7 mouse cellular contexts compared by ENCODE assay signal in the genomic region with DNA sequence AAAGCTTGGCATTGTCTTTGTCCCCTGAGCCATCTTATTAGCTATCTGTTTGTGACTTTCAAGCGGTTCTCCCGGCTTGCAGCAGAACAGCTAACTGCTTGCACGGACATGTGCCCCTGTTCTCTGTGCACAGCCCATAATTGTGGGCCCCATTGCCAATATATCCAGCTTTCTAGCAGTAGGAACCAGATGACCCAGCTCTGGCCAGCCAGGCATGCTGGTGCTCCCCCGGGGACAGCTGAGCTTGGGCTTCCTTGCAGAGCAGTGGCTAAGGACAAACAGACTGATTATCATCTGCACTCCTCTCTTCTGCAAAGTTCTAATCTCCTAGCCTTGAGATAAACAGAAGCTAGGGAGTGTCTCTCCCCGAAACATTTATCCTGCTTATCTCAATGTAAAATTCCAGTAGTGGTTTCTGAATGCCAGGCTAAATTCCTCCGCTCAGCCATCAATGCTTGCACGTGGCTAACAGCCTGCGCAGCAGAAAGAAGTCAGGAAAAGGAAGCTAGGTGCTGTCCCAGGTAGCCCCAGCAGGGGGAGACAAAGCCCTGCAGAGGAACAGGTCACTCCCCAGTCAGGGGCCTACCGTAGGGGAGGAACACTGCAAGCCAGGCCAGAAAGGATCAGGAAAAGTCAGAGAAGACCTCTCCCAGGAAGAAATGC. TPM values are rescaled to one million over a fixed set of nuclear protein-coding genes. Genes with fewer than 3 reads are reported as not detected.
DNase-seq lines count a peak whose midpoint lies in the region; ATAC-seq and TF ChIP-seq lines count a peak whose summit lies in the region.

No protein-coding gene starts in this region.

- H3K27ac ChIP-seq in intestine, postnatal 0 days (ENCODE audit: low read depth, low read length), result no peak overlapping the region
- no peak overlapping the region for H3K27ac ChIP-seq in midbrain, embryonic 15.5 days

- no peak overlapping the region for H3K4me3 ChIP-seq in intestine, postnatal 0 days (ENCODE audit: low read depth, low read length)
- H3K4me3 ChIP-seq in midbrain, embryonic 15.5 days, result no peak overlapping the region

- 23% methylated on average over 9 of the region's 9 CpGs for WGBS in intestine, postnatal 0 days
- WGBS in midbrain, embryonic 15.5 days, result 21% methylated on average over 9 of the region's 9 CpGs

- H3K4me2 ChIP-seq in intestine, postnatal 0 days (replicated peaks; ENCODE audit: low read depth), result no peak overlapping the region
- peak overlapping the region; percentile 10; the same call in 1 of the 2 replicates for H3K4me2 ChIP-seq in midbrain, embryonic 15.5 days

- peak; percentile 77 for ATAC-seq in granulocyte monocyte progenitor cell, adult 5-6 weeks (replicated peaks; ENCODE audit: poor library complexity, severe bottlenecking)
- ATAC-seq in intestine, postnatal 0 days, result peak; percentile 25; the same call in 1 of the 2 replicates
- ATAC-seq in midbrain, embryonic 15.5 days (replicated peaks), result peak; percentile 74

- intact Hi-C loops in left cerebral cortex, postnatal 4 days (cut with DNase I), result loop anchor here (5.0 to 10.0 kb wide), 2 partner anchors 129 to 272 kb away; no protein-coding TSS in a partner anchor

- H3K27me3 ChIP-seq in intestine, postnatal 0 days (replicated peaks; ENCODE audit: control insufficient read depth, insufficient read depth, low read length), result no peaks in the 10 kb centered on the region
- no peaks in the 10 kb centered on the region; the same call in 1 of the 2 replicates for H3K27me3 ChIP-seq in midbrain, embryonic 15.5 days (replicated peaks)

- peak; percentile 94 for DNase-seq in adrenal gland, adult 2 months
- DNase-seq in embryo, embryonic 11.5 days (ENCODE audit: low read depth, low spot score), result peak; percentile 85
- DNase-seq in left cerebral cortex, postnatal 4 days, result peak; percentile 95
- peak; percentile 63 to 87 for DNase-seq in spleen, adult 18-20 months

- no peaks in the 10 kb centered on the region for H3K9me3 ChIP-seq in intestine, postnatal 0 days (ENCODE audit: control insufficient read depth)
- H3K9me3 ChIP-seq in midbrain, embryonic 15.5 days, result no peaks in the 10 kb centered on the region

- H3K4me1 ChIP-seq in intestine, postnatal 0 days (replicated peaks; ENCODE audit: control insufficient read depth, insufficient read depth, low read length), result no peaks in the 10 kb centered on the region
- peaks cover 31% of the 10 kb centered on the region for H3K4me1 ChIP-seq in midbrain, embryonic 15.5 days

- TF ChIP-seq CTCF in intestine, postnatal 0 days (IDR thresholded peaks at IDR 0.05; ENCODE audit: low read depth), result peak; percentile 100

- no peak overlapping the region for H3K9ac ChIP-seq in intestine, postnatal 0 days (ENCODE audit: low read depth, low read length)
- no peak overlapping the region for H3K9ac ChIP-seq in midbrain, embryonic 15.5 days

- H3K36me3 ChIP-seq in intestine, postnatal 0 days (ENCODE audit: control insufficient read depth, insufficient read depth), result no peaks in the 10 kb centered on the region
- H3K36me3 ChIP-seq in midbrain, embryonic 15.5 days (replicated peaks), result no peaks in the 10 kb centered on the region

RNA-seq across cellular contexts. Expression of gene Rab17, which starts 3.6 kb away (rescaled TPM):
- total RNA-seq in adrenal gland, adult 2 months (2021), result under 1 TPM in 1 of 2 experiments, not detected in 1; 0.31 TPM
- 0.13 TPM in 1 of 2 replicates, not detected in the other for polyA plus RNA-seq in adrenal gland, adult 2 months (2012; rRNA removed)
- 3.1 TPM in 1 of 2 replicates, not detected in the other for total RNA-seq in granulocyte monocyte progenitor cell, adult 5-6 weeks (2014; fragmentation: Nextera tagmentation)
- total RNA-seq in granulocyte monocyte progenitor cell, adult 5-6 weeks (2017), result 0.47 and 2.0 TPM in 2 replicates
- polyA plus RNA-seq in intestine, postnatal 0 days (2015; fragmentation: Nextera tagmentation; extraction: Ambion mirVana), result 75.4 and 93.3 TPM in 2 replicates
- total RNA-seq in left cerebral cortex, postnatal 4 days (2021), result not detected
- polyA plus RNA-seq in midbrain, embryonic 15.5 days (2015; fragmentation: Nextera tagmentation; extraction: Ambion mirVana), result 0.18 TPM in 1 of 2 replicates, not detected in the other

RNA-seq across cellular contexts. Expression of gene Prlh, which starts 20.1 kb away (rescaled TPM):
- not detected for total RNA-seq in adrenal gland, adult 2 months (2021)
- not detected in 2 replicates for polyA plus RNA-seq in adrenal gland, adult 2 months (2012; rRNA removed)
- total RNA-seq in granulocyte monocyte progenitor cell, adult 5-6 weeks (2014; fragmentation: Nextera tagmentation), result not detected in 2 replicates
- not detected in 2 replicates for total RNA-seq in granulocyte monocyte progenitor cell, adult 5-6 weeks (2017)
- not detected in 2 replicates for polyA plus RNA-seq in intestine, postnatal 0 days (2015; fragmentation: Nextera tagmentation; extraction: Ambion mirVana)
- not detected for total RNA-seq in left cerebral cortex, postnatal 4 days (2021)
- not detected in 2 replicates for polyA plus RNA-seq in midbrain, embryonic 15.5 days (2015; fragmentation: Nextera tagmentation; extraction: Ambion mirVana)

RNA-seq across cellular contexts. Expression of gene Lrrfip1, which starts 25.5 kb away (rescaled TPM):
- 10 to 100 TPM; 63.2 to 63.4 TPM for total RNA-seq in adrenal gland, adult 2 months (2021)
- polyA plus RNA-seq in adrenal gland, adult 2 months (2012; rRNA removed), result 9.2 and 9.4 TPM in 2 replicates
- 61.3 and 114 TPM in 2 replicates for total RNA-seq in granulocyte monocyte progenitor cell, adult 5-6 weeks (2014; fragmentation: Nextera tagmentation)
- total RNA-seq in granulocyte monocyte progenitor cell, adult 5-6 weeks (2017), result 121 and 131 TPM in 2 replicates
- polyA plus RNA-seq in intestine, postnatal 0 days (2015; fragmentation: Nextera tagmentation; extraction: Ambion mirVana), result 79.2 and 85.3 TPM in 2 replicates
- total RNA-seq in left cerebral cortex, postnatal 4 days (2021), result 10 to 100 TPM; 66.4 to 74.2 TPM
- polyA plus RNA-seq in midbrain, embryonic 15.5 days (2015; fragmentation: Nextera tagmentation; extraction: Ambion mirVana), result 34.3 and 38.0 TPM in 2 replicates

RNA-seq across cellular contexts. Expression of gene Mlph, which starts 58.2 kb away (rescaled TPM):
- total RNA-seq in adrenal gland, adult 2 months (2021), result 1 to 10 TPM; 2.9 to 3.1 TPM
- 0.68 and 1.1 TPM in 2 replicates for polyA plus RNA-seq in adrenal gland, adult 2 months (2012; rRNA removed)
- 0.17 TPM in 1 of 2 replicates, not detected in the other for total RNA-seq in granulocyte monocyte progenitor cell, adult 5-6 weeks (2014; fragmentation: Nextera tagmentation)
- 0.95 TPM in 1 of 2 replicates, not detected in the other for total RNA-seq in granulocyte monocyte progenitor cell, adult 5-6 weeks (2017)
- 3.0 and 3.4 TPM in 2 replicates for polyA plus RNA-seq in intestine, postnatal 0 days (2015; fragmentation: Nextera tagmentation; extraction: Ambion mirVana)
- total RNA-seq in left cerebral cortex, postnatal 4 days (2021), result under 1 TPM; 0.40 to 0.79 TPM
- 0.23 and 0.46 TPM in 2 replicates for polyA plus RNA-seq in midbrain, embryonic 15.5 days (2015; fragmentation: Nextera tagmentation; extraction: Ambion mirVana)

Comparison
In these comparisons a context has a peak if more than half of its experiments do, and no peak if none do; other contexts are left out.
1. ATAC-seq: peak in every context shown above with its lines; median percentile 77 in granulocyte monocyte progenitor cell, adult 5-6 weeks; 74 in midbrain, embryonic 15.5 days; 25 in intestine, postnatal 0 days.